Mouse (Mus musculus) hindlimb bud, embryonic 11.5 days (tissue): ENCODE measurements around the gene Fnbp1.

Experiments used
- DNase-seq: peaks from one replicate; pipeline ENCODE4 v3.0.0-alpha.2; 2012; ENCODE audit warnings: low read depth, low spot score; ENCODE audit errors: extremely low spot score

The Fnbp1 gene

DNA sequence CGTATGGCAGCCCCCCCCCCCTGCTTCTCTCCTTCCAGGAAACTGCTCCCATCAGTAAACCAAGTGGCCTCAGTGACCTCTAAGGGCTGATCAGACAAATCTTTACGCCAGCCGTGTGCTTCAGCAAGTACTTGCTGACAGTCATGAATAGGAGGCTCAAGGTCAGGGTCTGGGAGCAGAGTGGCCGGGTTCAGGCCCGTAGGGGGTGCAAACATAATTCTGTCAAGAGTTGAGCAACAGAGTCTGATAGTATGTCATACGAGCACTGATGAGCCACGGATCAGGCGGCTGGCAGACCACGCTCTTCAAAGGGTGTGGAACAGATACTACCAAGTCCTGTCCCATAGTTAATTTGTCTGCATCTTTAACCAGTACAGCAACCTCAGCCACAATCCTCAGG, 151.6 kb downstream of the Fnbp1 start:
- no peak for DNase-seq

DNA sequence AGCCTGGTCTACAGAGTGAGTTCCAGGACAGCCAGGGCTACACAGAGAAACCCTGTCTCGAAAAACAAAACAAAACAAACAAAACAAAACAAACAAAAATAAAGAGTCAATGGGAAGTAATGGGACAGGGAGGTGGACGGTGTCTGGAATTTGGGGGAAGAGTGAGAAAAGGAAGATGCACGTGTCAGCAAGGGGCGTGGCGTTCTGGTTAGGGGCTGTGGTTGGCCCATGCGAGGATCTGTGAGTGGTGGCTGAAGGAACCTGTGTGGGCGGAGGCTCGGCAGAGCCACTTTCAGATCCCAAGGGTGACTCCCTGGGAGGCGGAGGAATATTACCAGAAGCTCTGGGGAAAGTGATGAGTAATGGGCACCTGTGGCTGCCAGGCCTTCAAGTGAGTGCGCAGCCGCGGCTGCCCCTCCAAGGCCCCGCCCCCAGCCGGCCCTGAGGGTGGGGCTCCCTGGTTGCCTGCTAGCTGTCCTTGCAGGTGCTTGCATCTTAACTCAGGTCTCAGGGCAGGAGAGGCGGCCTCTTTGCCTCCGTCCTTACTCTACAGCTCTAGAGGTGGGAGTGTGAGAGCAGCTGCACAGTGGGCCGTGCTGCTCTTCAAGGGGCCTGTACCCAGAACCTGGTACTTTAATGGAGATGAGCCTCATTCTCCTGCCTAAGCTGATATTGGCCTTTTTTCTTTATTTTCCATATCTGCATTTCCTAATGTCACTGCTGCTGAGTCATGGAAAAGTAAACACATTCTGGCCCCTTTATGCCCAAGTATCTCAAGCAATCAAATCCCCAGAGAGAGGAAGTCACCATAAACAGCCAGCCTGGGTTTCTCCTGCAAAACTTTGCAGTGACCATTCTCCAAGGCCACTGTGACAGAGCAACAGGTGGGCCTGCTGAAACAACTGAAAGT, 156.4 kb downstream of the Fnbp1 start:
- DNase-seq: no peak

DNA sequence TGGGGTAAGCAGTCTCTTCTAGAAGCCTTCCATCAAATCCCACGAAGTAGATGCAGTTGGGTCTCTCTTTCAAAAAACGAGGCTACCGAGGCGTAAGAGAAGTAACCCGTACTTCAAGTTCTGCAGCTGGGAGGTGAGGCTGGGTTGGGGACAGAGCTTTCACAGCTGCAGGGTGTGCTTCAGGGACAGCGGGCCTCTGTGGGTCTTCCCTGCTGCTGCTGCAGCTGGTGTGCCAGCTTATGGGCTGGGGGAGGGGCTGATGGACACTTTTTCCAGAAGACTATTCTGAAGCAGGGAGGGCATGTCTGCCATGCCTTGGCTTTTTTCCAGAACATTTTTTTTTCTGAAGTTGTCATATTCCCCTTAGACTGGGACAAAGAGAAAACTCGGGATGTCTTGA, 158.8 kb downstream of the Fnbp1 start:
- no peak for DNase-seq

DNA sequence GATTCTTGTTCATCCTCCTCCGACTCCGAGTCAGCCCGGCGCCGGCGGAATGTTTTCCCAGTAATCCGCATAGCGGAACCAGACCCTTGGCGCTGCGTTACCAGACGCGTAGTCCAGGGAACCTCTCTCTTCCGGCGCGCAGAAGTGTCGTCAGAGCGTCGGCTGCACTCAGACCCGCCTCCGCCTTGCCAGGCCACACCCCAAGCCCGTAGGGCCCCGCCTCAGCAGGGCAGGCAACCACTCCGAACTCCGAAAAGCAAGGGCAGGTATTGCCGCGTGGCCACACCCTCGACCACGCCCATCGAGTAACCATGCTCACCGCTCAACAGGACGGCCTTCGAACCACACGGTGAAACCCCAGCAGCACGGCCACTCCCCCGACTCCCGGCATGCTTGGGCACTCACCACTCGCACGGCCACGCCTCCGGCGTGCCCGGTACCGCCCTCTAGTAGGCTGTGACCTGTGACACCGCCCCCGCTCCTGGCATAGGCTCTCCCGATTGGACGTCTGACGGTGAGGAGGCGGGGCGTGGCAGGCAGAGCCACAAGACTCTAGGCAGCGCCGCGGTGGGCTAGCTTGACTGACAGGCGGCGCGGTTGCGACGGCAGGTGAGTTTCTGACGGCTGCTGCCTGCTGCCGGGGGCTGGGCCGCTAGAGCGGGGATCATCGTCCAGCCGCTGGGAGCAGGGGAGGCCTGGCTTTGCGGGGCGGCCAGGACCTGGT, 159.9 kb downstream of the Fnbp1 start, which contains the start of the genes BC005624 and Usp20:
BC005624 (minus strand) TSS at position 412 of the 724 bp plus-strand sequence.
Usp20 (plus strand) TSS at position 490 of the 724 bp plus-strand sequence.
- peak; percentile 99 for DNase-seq
